Mouse (Mus musculus) myocyte (in vitro differentiated cells): Measurements from ENCODE around the gene Exosc9. TPM values are rescaled to one million over a fixed set of nuclear protein-coding genes. Genes with fewer than 3 reads are reported as not detected.

Source experiments
- H3K27me3 ChIP-seq: one replicate; pipeline ENCODE4 v1.6.1; 2011; ENCODE audit not compliant: control insufficient read depth, insufficient read depth, insufficient read length
- H3K36me3 ChIP-seq: one replicate; pipeline ENCODE4 v1.6.1; 2011; ENCODE audit not compliant: control insufficient read depth, insufficient read depth
- H3K4me2 ChIP-seq: one replicate; pipeline ENCODE4 v1.6.1; 2011; ENCODE audit warnings: low read depth, control low read depth
- H3K4me3 ChIP-seq: one replicate; pipeline ENCODE4 v1.5.1; 2011; ENCODE audit warnings: mild to moderate bottlenecking, control low read depth, moderate library complexity
- H3K79me2 ChIP-seq: one replicate; pipeline ENCODE4 v1.6.1; 2011; ENCODE audit not compliant: control insufficient read depth, insufficient read depth
- H3ac ChIP-seq: one replicate; pipeline ENCODE4 v1.6.1; 2011; ENCODE audit not compliant: control insufficient read depth, insufficient read length
- CEBPB ChIP-seq: IDR thresholded peaks from 2 replicates; pipeline ENCODE4 v1.6.1; 2011; ENCODE audit warnings: mild to moderate bottlenecking, moderate library complexity; ENCODE audit not compliant: poor library complexity, insufficient read depth, severe bottlenecking
- E2F4 ChIP-seq: IDR thresholded peaks from one replicate; pipeline ENCODE4 v1.6.1; 2011; ENCODE audit warnings: mild to moderate bottlenecking, control low read depth, moderate library complexity; ENCODE audit not compliant: insufficient read depth
- MAX ChIP-seq: IDR thresholded peaks from one replicate; pipeline ENCODE4 v1.6.1; 2011; ENCODE audit warnings: low read depth, mild to moderate bottlenecking, control low read depth
- MYOD1 ChIP-seq, 3 experiments: IDR thresholded peaks; one replicate each; pipeline ENCODE4 v1.6.1; 2011; ENCODE audit warnings: control low read depth in 2 of 3, low read depth in 2 of 3, mild to moderate bottlenecking in 2 of 3, moderate library complexity in 1 of 3; ENCODE audit not compliant: insufficient read length in 2 of 3, control insufficient read depth in 1 of 3
- MYOG ChIP-seq, 3 experiments: IDR thresholded peaks; one replicate each; pipeline ENCODE4 v1.6.1; 2011; ENCODE audit warnings: control low read depth in 2 of 3, low read depth in 2 of 3, mild to moderate bottlenecking in 2 of 3; ENCODE audit not compliant: insufficient read length in 2 of 3, control insufficient read depth in 1 of 3, insufficient read depth in 1 of 3
- POLR2A ChIP-seq: IDR thresholded peaks from one replicate; pipeline ENCODE4 v1.6.1; 2011; ENCODE audit warnings: low read depth, mild to moderate bottlenecking, control low read depth, moderate library complexity; ENCODE audit not compliant: insufficient read length
- POLR2AphosphoS2 ChIP-seq: IDR thresholded peaks from one replicate; pipeline ENCODE4 v1.6.1; 2011; ENCODE audit warnings: low read depth, control low read depth; ENCODE audit not compliant: insufficient read length
- REST ChIP-seq: IDR thresholded peaks from one replicate; pipeline ENCODE4 v1.6.1; 2011; ENCODE audit warnings: mild to moderate bottlenecking, control low read depth, moderate library complexity; ENCODE audit not compliant: insufficient read depth, insufficient read length
- SRF ChIP-seq: IDR thresholded peaks from one replicate; pipeline ENCODE4 v1.6.1; 2011; ENCODE audit warnings: low read depth; ENCODE audit not compliant: control insufficient read depth, insufficient read length
- TCF12 ChIP-seq: IDR thresholded peaks from one replicate; pipeline ENCODE4 v1.6.1; 2011; ENCODE audit warnings: mild to moderate bottlenecking, control low read depth; ENCODE audit not compliant: poor library complexity, insufficient read depth, severe bottlenecking
- TCF3 ChIP-seq: IDR thresholded peaks from one replicate; pipeline ENCODE4 v1.6.1; 2011; ENCODE audit warnings: low read depth, control low read depth; ENCODE audit not compliant: insufficient read length
- USF1 ChIP-seq: IDR thresholded peaks from one replicate; pipeline ENCODE4 v1.6.1; 2011; ENCODE audit warnings: low read depth, mild to moderate bottlenecking, control low read depth, moderate library complexity
- polyA plus RNA-seq: library from polyadenylated mRNA; unstranded; fragments of >200 nt; fragmentation: generic; extraction: Trizol; gene quantifications from one replicate; pipeline ENCODE4 v1.2.1, GENCODE M21; 2012; ENCODE audit warnings: missing spikeins

Gene Exosc9
- polyA plus RNA-seq, 1 experiment = 12.1 TPM

- no peaks in the 10 kb centered on the region for H3K79me2 ChIP-seq
- no peak within 1 kb of the TSS for H3K4me3 ChIP-seq
- H3K4me2 ChIP-seq = no peak within 1 kb of the TSS
- H3K36me3 ChIP-seq = no peaks in the 10 kb centered on the region
- H3K27me3 ChIP-seq = peaks cover 16% of the 10 kb centered on the region
- TF ChIP-seq E2F4 = no peak
- no peak for TF ChIP-seq TCF12
- no peak for TF ChIP-seq CEBPB
- no peak for TF ChIP-seq MYOD1 (IDR thresholded peaks at IDR 0.05; ENCODE audit: control insufficient read depth in 1 of 3, insufficient read length in 2 of 3, low read depth in 2 of 3)
- no peak for TF ChIP-seq POLR2AphosphoS2
- H3ac ChIP-seq = no peak within 1 kb of the TSS
These were observed 31.0 kb upstream of the Exosc9 start, which contains the start of gene Gm11549 for GRCm38 (mm10) chr3:36521073-36522060. Gene Gm11549, minus strand, starts transcription at chr3:36521813.

GRCm38 (mm10) chr3:36522137-36522536 is 30.3 kb upstream of the Exosc9 start:
- Histone ChIP-seq H3K4me2 (no peak overlapping the region), H3K4me3 (no peak overlapping the region), H3K79me2 (no peaks in the 10 kb centered on the region), H3ac (no peak overlapping the region), H3K36me3 (no peaks in the 10 kb centered on the region), H3K27me3 (peaks cover 16% of the 10 kb centered on the region)
- TF ChIP-seq POLR2A = no peak
- TF ChIP-seq USF1 = no peak
- TF ChIP-seq REST = no peak
- no peak for TF ChIP-seq POLR2AphosphoS2
- TF ChIP-seq CEBPB = no peak
- no peak for TF ChIP-seq MYOG (IDR thresholded peaks at IDR 0.05; ENCODE audit: control insufficient read depth in 1 of 3, insufficient read depth in 1 of 3, insufficient read length in 2 of 3, low read depth in 2 of 3)
- no peak for TF ChIP-seq SRF

- Histone ChIP-seq H3ac (no peak overlapping the region), H3K36me3 (no peaks in the 10 kb centered on the region), H3K27me3 (peaks cover 16% of the 10 kb centered on the region), H3K79me2 (no peaks in the 10 kb centered on the region), H3K4me2 (no peak overlapping the region), H3K4me3 (no peak overlapping the region)
- TF ChIP-seq POLR2AphosphoS2 = no peak
- no peak for TF ChIP-seq CEBPB
- no peak for TF ChIP-seq TCF12
- no peak for TF ChIP-seq REST
- no peak for TF ChIP-seq MYOD1 (IDR thresholded peaks at IDR 0.05; ENCODE audit: control insufficient read depth in 1 of 3, insufficient read length in 2 of 3, low read depth in 2 of 3)
- TF ChIP-seq MAX = no peak
- TF ChIP-seq MYOG (IDR thresholded peaks at IDR 0.05; ENCODE audit: control insufficient read depth in 1 of 3, insufficient read depth in 1 of 3, insufficient read length in 2 of 3, low read depth in 2 of 3) = no peak
- no peak for TF ChIP-seq E2F4
- TF ChIP-seq SRF = no peak
- no peak for TF ChIP-seq TCF3
- TF ChIP-seq USF1 = no peak
- TF ChIP-seq POLR2A = no peak
These were observed 27.9 kb upstream of the Exosc9 start for GRCm38 (mm10) chr3:36524466-36524865.

GRCm38 (mm10) chr3:36530345-36530744 is 22.1 kb upstream of the Exosc9 start:
- TF ChIP-seq MYOD1 (IDR thresholded peaks at IDR 0.05; ENCODE audit: control insufficient read depth in 1 of 3, insufficient read length in 2 of 3, low read depth in 2 of 3) = no peak
- no peaks in the 10 kb centered on the region for H3K79me2 ChIP-seq
- H3K27me3 ChIP-seq = no peaks in the 10 kb centered on the region
- H3K36me3 ChIP-seq = no peaks in the 10 kb centered on the region
- H3K4me3 ChIP-seq = no peak overlapping the region
- no peak overlapping the region for H3K4me2 ChIP-seq
- no peak overlapping the region for H3ac ChIP-seq

- H3K79me2 ChIP-seq = no peaks in the 10 kb centered on the region
- no peaks in the 10 kb centered on the region for H3K27me3 ChIP-seq
- H3K4me2 ChIP-seq = no peak overlapping the region
- no peak overlapping the region for H3K4me3 ChIP-seq
- TF ChIP-seq MYOG (IDR thresholded peaks at IDR 0.05; ENCODE audit: control insufficient read depth in 1 of 3, insufficient read depth in 1 of 3, insufficient read length in 2 of 3, low read depth in 2 of 3) (no peak), E2F4 (no peak), MAX (no peak), CEBPB (no peak), TCF3 (no peak)
- H3ac ChIP-seq = no peak overlapping the region
- H3K36me3 ChIP-seq = no peaks in the 10 kb centered on the region
These were observed 21.6 kb upstream of the Exosc9 start for GRCm38 (mm10) chr3:36530781-36531180.
